Mouse (Mus musculus) heart, embryonic 13.5 days (tissue): ENCODE results near the gene Kif22. TPM values are rescaled to one million over a fixed set of nuclear protein-coding genes. Genes with fewer than 3 reads are reported as not detected.

ENCODE experiments used
- ATAC-seq: fragments of 200-750 bp; cut with Nextera tagmentation; 2 replicates; pipeline ENCODE4 v1.8.0; 2017; ENCODE audit warnings: moderate TSS enrichment; ENCODE audit not compliant: insufficient number of reproducible peaks, low FRiP score, low TSS enrichment; ENCODE audit errors: extremely low read depth
- H3K27ac ChIP-seq: fragments of 300-500 bp; sonication (generic); replicated peaks from 2 replicates; pipeline ENCODE4 v1.5.1; 2015; ENCODE audit warnings: moderate library complexity, mild to moderate bottlenecking, inconsistent platforms
- H3K27me3 ChIP-seq: fragments of 300-500 bp; sonication (generic); replicated peaks from 2 replicates; pipeline ENCODE4 v1.6.1; 2015; ENCODE audit warnings: mild to moderate bottlenecking, inconsistent platforms
- H3K36me3 ChIP-seq: fragments of 300-500 bp; sonication (generic); 2 replicates; pipeline ENCODE4 v1.6.1; 2015; ENCODE audit warnings: mild to moderate bottlenecking, inconsistent platforms
- H3K4me1 ChIP-seq: fragments of 300-500 bp; sonication (generic); 2 replicates; pipeline ENCODE4 v1.6.1; 2015; ENCODE audit warnings: inconsistent platforms
- H3K4me2 ChIP-seq: fragments of 300-500 bp; sonication (generic); 2 replicates; pipeline ENCODE4 v1.6.1; 2015; ENCODE audit warnings: inconsistent platforms, mild to moderate bottlenecking, moderate library complexity
- H3K4me3 ChIP-seq: fragments of 300-500 bp; sonication (generic); 2 replicates; pipeline ENCODE4 v1.5.1; 2015; ENCODE audit warnings: moderate library complexity, mild to moderate bottlenecking, inconsistent platforms
- H3K9ac ChIP-seq: fragments of 300-500 bp; sonication (generic); 2 replicates; pipeline ENCODE4 v1.6.1; 2015; ENCODE audit warnings: inconsistent platforms, mild to moderate bottlenecking, moderate library complexity
- H3K9me3 ChIP-seq: fragments of 300-500 bp; sonication (generic); 2 replicates; pipeline ENCODE4 v1.6.1; 2016; ENCODE audit warnings: inconsistent platforms
- WGBS: fragments of 180-500 bp; shearing (Covaris S2); methylation state at CpG from one replicate; pipeline ENCODE4 v1.1.7; 2015; ENCODE audit warnings: mixed read lengths; 5-methylcytosine and 5-hydroxymethylcytosine counted together
- polyA plus RNA-seq: library from polyadenylated mRNA; unstranded; fragments of >200 nt; fragmentation: Nextera tagmentation; extraction: Ambion mirVana; gene quantifications from 2 replicates; pipeline ENCODE4 v1.2.1, GENCODE M21; 2015

Gene Kif22
- polyA plus RNA-seq, 1 experiment from 2014 or later: 72.4 TPM

DNA sequence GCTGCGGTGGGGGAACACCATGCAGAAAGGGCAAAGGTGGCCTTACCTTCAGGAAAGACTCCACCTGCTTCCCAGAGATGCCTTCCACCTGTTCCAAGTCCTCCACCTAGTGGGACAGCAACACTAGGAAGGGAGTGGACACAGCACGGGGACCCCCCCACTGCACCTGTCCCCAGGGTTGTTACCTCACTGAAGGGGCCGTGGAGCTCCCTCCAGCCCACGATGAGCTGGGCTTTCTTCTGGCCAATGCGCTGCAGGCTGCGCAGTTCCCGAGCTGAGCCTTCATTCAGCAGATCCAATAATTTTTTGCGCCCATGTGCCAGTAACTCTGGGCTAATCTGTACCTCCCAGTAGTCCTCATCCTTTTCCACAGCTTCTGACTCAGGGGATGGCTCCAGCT, 14.4 kb downstream of the Kif22 start:
- peak overlapping the region; percentile 94 for H3K4me3 ChIP-seq
- H3K27ac ChIP-seq: peak overlapping the region; percentile 99
- 75% methylated on average over 8 of the region's 8 CpGs for WGBS
- H3K9me3 ChIP-seq: no peaks in the 10 kb centered on the region
- H3K9ac ChIP-seq: peak overlapping the region; percentile 80
- ATAC-seq: no peak
- peaks cover 34% of the 10 kb centered on the region for H3K4me1 ChIP-seq
- H3K4me2 ChIP-seq: peak overlapping the region; percentile 91
- no peaks in the 10 kb centered on the region for H3K27me3 ChIP-seq
- H3K36me3 ChIP-seq: peaks cover 72% of the 10 kb centered on the region

DNA sequence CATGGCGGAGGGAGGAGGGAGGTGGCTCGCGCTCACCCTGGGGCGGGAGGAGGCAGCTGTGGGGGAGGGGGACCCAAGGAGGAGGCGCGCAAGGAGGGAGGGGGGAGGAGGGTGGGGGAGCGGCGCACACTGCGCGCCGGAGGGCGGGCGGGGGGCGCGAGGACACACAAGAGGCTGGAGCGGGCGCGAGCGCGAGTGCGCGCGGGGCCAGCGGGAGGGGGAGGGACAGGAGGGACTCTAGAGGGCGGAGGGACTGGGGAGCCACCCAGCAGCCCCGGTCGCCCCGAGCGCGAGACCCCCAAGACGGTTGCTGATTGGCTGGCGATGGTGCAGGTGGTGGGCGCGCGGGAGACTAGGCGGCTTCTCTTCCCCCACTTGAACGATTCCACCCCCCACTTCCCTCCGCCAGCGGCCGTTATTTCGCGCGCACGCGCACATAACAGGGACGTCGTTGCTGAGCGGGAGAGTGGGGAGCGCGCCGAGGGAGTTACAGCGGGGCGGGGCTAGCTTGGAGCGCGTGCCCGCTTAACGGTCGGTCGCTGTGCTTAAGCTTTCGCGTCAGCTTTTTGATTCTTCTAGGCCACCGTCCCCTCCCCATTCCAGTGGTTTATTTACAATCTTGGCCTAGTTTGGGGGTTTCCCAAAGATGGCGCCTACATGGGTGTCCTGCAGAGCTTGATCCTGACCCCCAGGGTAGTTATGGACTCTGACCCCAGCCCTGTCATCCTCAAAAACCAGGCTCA, 15.1 kb downstream of the Kif22 start, which contains the start of gene Maz:
Gene Maz (minus strand): TSS at position 54 of the 743 bp plus-strand sequence.
- Histone ChIP-seq H3K4me3 (peak within 1 kb of the TSS; percentile 94), H3K27ac (peak within 1 kb of the TSS; percentile 99), H3K9me3 (no peaks in the 10 kb centered on the region), H3K9ac (peak within 1 kb of the TSS; percentile 100), H3K36me3 (peaks cover 72% of the 10 kb centered on the region), H3K27me3 (no peaks in the 10 kb centered on the region), H3K4me2 (peak within 1 kb of the TSS; percentile 91), H3K4me1 (peaks cover 41% of the 10 kb centered on the region)
- WGBS: 0% methylated on average over 33 of the region's 63 CpGs
- ATAC-seq: peak; percentile 81

DNA sequence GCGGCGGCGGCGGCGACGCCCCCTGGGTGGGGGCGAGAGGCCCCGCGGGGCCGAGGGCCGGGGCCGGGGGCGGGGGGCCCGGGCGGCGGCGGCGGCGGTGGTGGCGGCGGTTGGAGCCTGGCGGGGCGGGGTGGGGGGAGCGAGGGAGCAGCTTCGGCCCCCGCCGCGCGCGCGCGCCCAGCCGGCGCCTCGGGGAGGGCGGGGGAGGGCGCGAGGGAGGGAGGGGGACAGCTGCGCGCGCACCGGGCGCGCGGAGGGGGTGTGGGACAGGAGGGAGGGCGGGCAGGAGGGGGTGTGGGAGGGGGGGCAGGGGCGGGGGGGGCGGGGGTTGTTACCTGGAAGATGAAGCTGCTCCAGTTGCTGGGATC, 15.7 kb downstream of the Kif22 start:
- no peaks in the 10 kb centered on the region for H3K9me3 ChIP-seq
- peak overlapping the region; percentile 94 for H3K4me3 ChIP-seq
- H3K27ac ChIP-seq: peak overlapping the region; percentile 99
- peak overlapping the region; percentile 91 for H3K4me2 ChIP-seq
- H3K27me3 ChIP-seq: no peaks in the 10 kb centered on the region
- WGBS: 4% methylated on average over 11 of the region's 48 CpGs
- peaks cover 47% of the 10 kb centered on the region for H3K4me1 ChIP-seq
- peak; percentile 12; the same call in 1 of the 2 replicates for ATAC-seq
- H3K9ac ChIP-seq: peak overlapping the region; percentile 100
- H3K36me3 ChIP-seq: peaks cover 72% of the 10 kb centered on the region

DNA sequence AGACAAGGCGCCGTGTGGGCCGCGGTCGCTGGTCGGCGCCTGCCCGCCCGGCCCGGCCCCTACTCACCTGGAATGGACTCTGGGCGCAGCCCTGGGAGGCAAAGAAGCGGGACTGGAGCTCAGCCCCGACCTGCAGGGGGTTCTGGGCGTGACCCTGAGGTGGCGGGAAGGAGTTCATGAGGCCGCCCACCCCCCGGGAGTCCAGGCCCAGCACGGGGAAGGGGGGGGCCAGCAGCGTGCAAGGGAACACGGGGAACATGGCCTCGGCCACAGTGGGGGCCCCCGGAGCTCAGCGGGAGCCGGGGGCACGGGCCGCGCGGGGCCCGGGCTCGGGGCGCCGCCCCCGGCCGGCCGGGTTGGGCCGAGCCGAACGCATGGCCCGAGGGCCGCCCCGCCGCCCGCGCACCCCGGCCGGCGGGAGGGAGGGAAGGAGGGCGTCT, 16.1 kb downstream of the Kif22 start:
- Histone ChIP-seq H3K4me1 (peaks cover 51% of the 10 kb centered on the region), H3K36me3 (peaks cover 68% of the 10 kb centered on the region), H3K27ac (peak overlapping the region; percentile 99), H3K9me3 (no peaks in the 10 kb centered on the region), H3K4me3 (peak overlapping the region; percentile 94), H3K4me2 (peak overlapping the region; percentile 91), H3K9ac (peak overlapping the region; percentile 100), H3K27me3 (no peaks in the 10 kb centered on the region)
- WGBS: 0% methylated on average over 20 of the region's 48 CpGs
- ATAC-seq: peak; percentile 4; the same call in 1 of the 2 replicates

DNA sequence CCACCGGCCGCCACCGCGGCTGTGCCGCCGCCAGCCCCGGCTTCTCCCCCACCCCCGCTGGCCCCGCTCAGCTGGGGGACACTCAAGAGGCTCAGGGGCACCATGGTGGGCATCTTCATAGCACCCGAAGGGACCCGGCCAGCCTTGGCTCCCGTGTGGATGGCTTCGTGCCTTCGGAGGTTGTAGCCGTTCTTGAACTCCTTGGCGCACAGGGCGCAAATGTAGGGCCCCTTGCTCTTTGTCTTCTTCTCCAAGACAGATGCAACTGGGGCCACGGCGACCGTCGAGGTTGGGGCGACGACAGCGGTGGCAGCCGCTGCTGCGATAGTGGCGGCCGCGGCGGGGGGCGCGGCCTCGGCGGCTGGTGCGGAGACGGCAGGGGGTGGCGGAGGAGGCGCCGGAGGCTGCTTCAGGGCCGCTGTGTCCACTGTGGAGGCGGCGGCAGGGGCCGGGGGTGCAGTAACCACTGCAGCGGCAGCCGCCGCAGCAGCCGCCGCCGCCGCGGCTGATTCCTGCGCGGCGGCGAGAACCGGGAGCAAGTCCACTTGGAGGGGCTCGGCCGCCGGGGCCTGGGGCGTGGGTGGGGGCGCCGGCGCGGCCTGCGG, 16.6 kb downstream of the Kif22 start:
- WGBS: under 1% methylated on average over 61 of the region's 65 CpGs
- Histone ChIP-seq H3K4me2 (peak overlapping the region; percentile 91), H3K4me3 (peak overlapping the region; percentile 94), H3K27me3 (no peaks in the 10 kb centered on the region), H3K9me3 (no peaks in the 10 kb centered on the region), H3K9ac (peak overlapping the region; percentile 100), H3K27ac (peak overlapping the region; percentile 99), H3K4me1 (peaks cover 55% of the 10 kb centered on the region), H3K36me3 (peaks cover 63% of the 10 kb centered on the region)
- ATAC-seq: no peak

DNA sequence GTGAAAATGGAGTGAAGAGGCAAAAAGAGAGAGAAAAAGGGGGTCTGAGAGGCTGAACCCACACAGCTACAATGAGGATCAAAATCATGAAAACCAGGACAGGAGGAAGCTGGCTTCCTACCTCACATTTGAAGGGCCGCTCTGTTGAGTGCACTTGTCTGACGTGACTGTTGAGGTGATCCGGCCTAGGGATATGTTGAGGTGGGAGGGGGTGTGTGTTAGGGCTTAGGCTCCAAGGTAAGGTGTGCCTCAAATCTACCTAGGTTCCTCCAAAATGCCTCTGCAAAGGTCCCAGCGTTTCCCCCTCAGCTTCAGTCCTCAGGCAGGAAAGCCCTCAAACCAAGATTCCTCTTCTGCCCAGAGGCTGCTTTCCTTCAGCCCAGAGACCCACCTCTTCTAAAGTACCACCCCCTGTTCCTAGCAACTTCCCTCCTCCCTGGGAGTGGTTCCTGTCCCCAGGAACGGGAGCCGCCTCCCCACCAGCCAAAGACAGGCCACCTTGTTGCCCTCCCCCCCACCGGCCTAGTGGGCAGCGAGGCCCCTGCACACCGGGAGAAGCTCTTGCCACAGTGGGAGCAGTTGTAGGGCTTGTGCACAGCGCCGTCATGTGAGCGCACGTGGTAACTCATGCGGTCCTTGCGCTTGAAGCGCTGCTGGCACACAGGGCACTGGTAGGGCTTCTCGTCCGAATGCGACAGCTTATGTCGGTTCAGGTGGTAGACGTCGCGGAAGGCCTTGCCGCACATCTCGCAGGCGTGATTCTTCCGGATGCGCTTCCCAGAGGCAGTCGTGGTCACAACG, 17.3 kb downstream of the Kif22 start:
- peak overlapping the region; percentile 100 for H3K9ac ChIP-seq
- 1% methylated on average over 30 of the region's 30 CpGs for WGBS
- ATAC-seq: peak; percentile 5; the same call in 1 of the 2 replicates
- H3K36me3 ChIP-seq: peaks cover 56% of the 10 kb centered on the region
- H3K4me3 ChIP-seq: peak overlapping the region; percentile 94
- no peaks in the 10 kb centered on the region for H3K9me3 ChIP-seq
- H3K27ac ChIP-seq: peak overlapping the region; percentile 99
- peak overlapping the region; percentile 91 for H3K4me2 ChIP-seq
- no peaks in the 10 kb centered on the region for H3K27me3 ChIP-seq
- peaks cover 62% of the 10 kb centered on the region for H3K4me1 ChIP-seq

DNA sequence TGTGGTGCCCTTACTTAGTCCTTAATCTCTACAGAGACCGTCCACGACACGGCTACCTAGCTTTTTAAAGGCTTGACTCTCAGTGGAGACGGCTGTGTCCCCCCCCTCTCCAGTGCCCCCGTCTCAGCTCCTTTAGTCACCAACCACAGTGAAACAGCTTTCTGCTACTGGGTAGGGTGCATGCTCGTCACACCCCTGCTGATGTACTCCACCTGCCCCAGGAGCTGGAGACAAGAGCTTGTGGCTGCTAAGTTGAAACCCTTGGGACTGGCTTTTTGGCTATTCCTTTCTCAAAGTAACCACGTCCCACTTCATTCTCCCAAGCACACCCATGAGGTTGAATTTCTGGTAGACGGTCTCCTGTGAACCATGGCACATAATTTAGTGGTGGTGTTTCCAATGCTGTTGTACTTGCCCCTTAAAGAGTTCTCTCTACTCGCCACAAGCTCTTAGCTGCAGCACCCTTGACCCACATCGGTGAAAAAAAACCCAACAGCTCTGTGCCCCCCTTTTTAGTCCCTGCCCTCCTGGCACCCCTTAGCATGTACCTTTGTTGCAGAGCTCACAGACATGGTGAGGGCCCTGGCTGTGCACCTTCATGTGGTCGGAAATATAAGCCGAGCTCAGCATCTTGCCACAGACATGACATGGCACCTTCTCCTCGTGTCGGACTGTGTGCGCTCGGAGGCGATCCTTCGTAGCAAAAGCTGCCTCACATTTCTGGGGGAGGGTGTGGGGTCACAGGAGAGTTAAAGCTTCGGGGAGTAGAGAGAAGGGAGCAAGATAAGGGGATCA, 18.2 kb downstream of the Kif22 start:
- Histone ChIP-seq H3K4me2 (peak overlapping the region; percentile 91), H3K27ac (peak overlapping the region; percentile 99), H3K27me3 (no peaks in the 10 kb centered on the region), H3K9ac (peak overlapping the region; percentile 100), H3K9me3 (no peaks in the 10 kb centered on the region), H3K36me3 (peaks cover 49% of the 10 kb centered on the region), H3K4me3 (peak overlapping the region; percentile 94), H3K4me1 (peaks cover 68% of the 10 kb centered on the region)
- ATAC-seq: no peak
- 20% methylated on average over 19 of the region's 19 CpGs for WGBS

DNA sequence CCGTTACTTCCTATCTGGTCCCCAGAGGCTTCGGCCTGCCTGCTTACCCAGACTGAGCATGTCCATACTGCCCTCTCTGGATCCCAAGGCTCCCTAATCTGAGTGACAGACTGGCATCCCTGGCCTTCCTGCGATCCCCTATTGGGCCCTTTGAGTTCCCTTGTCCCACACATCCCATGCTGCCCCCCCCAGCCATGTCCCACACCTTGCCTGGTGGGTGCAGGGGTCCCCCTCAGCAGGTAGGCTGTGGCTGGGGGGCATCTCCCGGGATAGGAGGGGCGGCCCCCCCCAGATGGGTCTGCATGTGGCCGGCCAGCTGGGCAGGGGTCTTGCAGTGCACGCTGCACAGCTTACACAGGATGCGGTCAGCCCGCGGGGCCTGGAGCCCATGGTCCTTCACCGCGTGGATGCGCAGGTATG, 19.0 kb downstream of the Kif22 start:
- Histone ChIP-seq H3K4me3 (peak overlapping the region; percentile 94), H3K27ac (0 out of 2 replicates have a peak overlapping the region, but pooled peaks have one; percentile 5), H3K4me1 (peaks cover 71% of the 10 kb centered on the region), H3K36me3 (peaks cover 41% of the 10 kb centered on the region), H3K4me2 (peak overlapping the region; percentile 91), H3K9ac (peak overlapping the region; percentile 100), H3K27me3 (no peaks in the 10 kb centered on the region), H3K9me3 (no peaks in the 10 kb centered on the region)
- ATAC-seq: no peak
- 81% methylated on average over 13 of the region's 13 CpGs for WGBS

DNA sequence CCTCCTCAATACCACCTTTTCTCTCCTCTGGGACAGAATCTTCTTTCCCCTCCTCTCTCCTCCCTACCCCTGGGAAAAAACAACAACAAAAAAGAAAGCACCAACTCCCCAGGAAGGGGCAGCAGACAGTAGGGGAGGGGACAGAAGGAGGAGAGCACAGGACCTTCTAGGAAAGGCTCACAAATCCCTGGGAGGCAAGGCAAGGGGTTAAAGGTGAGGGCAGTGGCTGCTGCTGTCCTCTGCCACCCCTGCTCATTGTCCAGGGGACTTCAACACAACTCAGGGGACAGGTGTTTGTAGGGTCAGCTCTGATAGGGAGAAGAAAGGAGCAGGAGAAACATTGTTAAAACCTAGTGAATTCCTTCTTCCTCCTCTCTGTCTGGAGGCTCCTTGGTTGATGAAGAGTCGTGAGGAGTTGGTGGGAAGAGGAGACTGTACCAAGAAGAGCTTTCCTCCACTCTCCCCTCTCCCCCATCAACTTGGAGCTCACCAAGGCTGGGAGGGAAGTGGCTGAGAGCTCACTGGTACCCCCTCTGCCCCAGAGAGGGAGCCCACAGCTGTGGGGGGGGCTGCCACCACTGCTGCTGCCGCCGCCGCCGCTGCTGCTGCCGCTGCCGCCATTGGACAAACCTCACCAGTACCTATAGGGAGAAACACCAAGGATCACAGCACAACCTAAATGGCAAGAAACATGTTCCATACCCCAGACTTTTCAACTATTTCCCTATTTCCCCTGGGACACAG, 19.6 kb downstream of the Kif22 start:
- H3K9me3 ChIP-seq: no peaks in the 10 kb centered on the region
- H3K9ac ChIP-seq: peak overlapping the region; percentile 100
- peaks cover 71% of the 10 kb centered on the region for H3K4me1 ChIP-seq
- peak overlapping the region; percentile 91 for H3K4me2 ChIP-seq
- H3K27ac ChIP-seq: peak overlapping the region; percentile 65; the same call in 1 of the 2 replicates
- peaks cover 35% of the 10 kb centered on the region for H3K36me3 ChIP-seq
- no peak overlapping the region for H3K4me3 ChIP-seq
- ATAC-seq: no peak
- no peaks in the 10 kb centered on the region for H3K27me3 ChIP-seq
- 79% methylated on average over 7 of the region's 7 CpGs for WGBS
